Mouse (Mus musculus) Muller cell, postnatal 12 days (primary cell): ENCODE measurements at regions not wholly inside any gene's neighbourhood (a gene's known extent, or its start where the extent isn't known, plus 50 kb on each side); places are given as distances from the start of the nearest gene placed in this dataset.
A peak's percentile ranks its signal among the peaks of the same experiment; 100 is the strongest.

Experiments used
- DNase-seq: peaks from one replicate; pipeline ENCODE4 v3.0.0-alpha.2; 2015; ENCODE audit errors: inconsistent ontology term

GRCm38 (mm10) chr10:56453578-56454069 is 76.5 kb downstream of the Gja1 start:
- no peak for DNase-seq

GRCm38 (mm10) chr10:56455867-56456468 is 78.8 kb downstream of the Gja1 start:
- DNase-seq: no peak

- DNase-seq: peak; percentile 55
Measured at GRCm38 (mm10) chr10:56468537-56468936, 91.4 kb downstream of the Gja1 start.

- DNase-seq: peak; percentile 59
Measured at GRCm38 (mm10) chr10:56468993-56469712, 92.0 kb downstream of the Gja1 start.

DNA sequence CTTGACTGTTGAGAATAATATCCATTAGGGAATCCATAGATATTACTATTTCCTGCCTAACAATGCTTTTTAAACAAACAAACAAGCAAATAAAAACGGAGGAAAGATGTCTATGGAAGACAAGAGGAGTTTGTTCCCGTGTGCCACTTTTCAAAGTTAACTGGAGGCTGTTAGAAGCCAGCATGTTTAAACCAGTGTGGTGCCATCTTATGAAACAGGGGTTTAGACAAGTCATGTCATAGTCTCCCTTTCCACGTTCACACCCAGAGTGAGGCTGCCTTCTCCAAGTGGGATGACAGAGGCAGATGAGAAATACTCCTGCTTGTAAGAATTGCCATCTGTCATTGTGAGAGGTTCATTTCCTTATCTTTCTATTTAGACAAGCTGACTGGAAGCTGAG is 92.8 kb downstream of the Gja1 start:
- no peak for DNase-seq

- DNase-seq: no peak
Measured at GRCm38 (mm10) chr10:56474951-56475350, 97.8 kb downstream of the Gja1 start.

DNA sequence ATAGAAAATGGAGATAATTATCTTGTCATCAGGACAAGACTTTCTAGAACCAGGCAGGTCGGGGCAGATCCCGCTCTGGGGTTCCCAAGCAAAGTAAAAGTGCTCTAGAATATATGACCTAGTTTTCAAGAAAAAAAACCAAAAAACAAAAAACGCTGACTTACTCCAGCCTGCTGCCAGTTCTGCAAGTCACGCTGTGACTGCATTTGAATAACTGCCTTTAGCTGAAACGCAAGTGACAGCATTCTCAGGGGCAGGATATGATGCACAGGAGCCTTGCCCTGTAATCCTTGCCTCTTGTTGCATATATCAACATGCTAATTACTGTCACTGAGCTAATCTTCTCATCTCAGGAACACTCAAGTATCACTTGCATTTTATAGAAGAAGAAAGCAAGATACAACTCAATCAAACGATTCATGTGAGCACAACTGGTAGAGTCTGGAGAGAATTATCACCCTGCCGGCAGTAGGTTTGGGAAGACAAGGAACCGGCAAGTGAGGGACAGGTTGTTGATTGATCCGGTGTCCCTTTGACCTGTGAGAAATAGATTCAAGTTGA is 105.1 kb downstream of the Gja1 start:
- no peak for DNase-seq

DNA sequence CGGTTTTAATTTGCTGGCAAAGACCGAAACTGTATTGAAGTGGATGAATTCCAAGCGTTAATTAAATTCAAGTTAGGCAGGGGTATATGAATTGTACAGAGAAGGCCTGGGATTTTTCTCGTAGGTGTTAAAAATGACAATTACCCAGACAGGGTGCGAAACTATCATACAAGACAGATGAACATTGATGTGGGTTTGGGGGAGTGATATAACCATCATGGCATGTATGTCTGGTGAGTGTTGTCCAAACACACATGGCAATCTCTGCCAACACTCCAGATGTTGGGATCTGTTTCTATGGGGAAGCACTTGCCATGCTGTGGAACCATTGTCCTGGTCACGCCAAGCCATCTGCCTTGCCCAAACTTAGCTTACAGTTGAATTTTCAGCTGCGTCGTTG is 107.8 kb downstream of the Gja1 start:
- no peak for DNase-seq

- DNase-seq: no peak
Measured at GRCm38 (mm10) chr10:56485746-56486145, 108.6 kb downstream of the Gja1 start.

DNA sequence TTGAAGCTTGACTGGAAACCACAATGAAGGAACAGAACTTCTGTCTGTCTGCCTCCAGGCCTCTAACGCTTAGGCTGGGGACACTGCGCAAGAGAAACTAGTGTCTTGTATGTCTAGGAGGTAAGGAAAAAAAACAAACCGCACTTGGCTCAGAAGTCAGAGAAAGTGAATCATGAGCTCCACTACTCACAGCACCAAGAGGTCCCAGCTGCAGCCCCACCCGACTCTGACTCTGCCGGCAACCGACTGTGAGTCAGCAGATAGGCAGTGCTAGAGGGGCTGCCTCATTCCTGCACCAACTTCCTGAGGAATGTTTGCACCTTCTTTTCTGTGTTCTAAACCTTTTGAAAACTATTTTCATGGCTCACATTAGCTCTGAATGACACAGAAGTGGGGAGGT is 109.5 kb downstream of the Gja1 start:
- DNase-seq: peak; percentile 83

DNA sequence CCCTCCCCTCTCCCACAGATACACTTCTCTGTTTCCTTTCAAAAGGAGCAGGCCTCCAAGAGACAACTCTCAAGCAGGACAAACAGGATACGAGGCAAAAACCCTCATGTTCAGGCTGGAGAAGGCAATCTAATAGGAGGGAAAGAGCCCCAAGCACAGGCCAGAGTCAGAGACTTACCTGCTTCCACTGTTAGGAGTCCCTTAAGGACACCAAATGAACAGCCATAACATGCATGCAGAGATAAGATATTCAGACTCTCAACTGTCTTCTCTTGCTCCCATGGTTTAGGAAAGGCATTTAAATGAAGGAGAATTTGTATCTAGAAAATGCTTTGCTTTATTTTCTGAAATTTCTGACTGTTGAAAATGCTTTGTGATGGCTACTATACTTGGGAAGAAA is 116.3 kb downstream of the Gja1 start:
- no peak for DNase-seq

GRCm38 (mm10) chr10:56495352-56495751 is 118.2 kb downstream of the Gja1 start:
- DNase-seq: peak; percentile 73

DNA sequence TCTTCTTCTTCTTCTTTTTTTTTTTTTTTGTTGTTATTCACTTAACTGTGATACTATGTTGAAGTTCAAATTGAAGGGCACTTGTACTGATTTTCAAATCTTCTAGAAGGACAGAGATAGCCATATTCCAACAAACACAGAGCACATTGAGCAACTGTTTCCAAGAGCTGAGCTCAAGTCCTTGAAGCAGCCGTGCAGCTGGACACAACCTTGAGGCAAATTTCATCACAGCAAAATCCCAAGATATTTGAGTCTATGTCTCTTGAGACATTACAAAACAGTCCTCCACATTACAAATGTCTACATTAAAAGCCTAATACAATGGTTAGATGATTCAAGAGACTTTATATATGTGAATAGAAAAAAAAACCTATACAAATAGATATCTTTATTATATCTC is 141.9 kb downstream of the Gja1 start:
- DNase-seq: no peak

- peak; percentile 37 for DNase-seq
Measured at GRCm38 (mm10) chr10:56525791-56526190, 148.7 kb downstream of the Gja1 start.

DNA sequence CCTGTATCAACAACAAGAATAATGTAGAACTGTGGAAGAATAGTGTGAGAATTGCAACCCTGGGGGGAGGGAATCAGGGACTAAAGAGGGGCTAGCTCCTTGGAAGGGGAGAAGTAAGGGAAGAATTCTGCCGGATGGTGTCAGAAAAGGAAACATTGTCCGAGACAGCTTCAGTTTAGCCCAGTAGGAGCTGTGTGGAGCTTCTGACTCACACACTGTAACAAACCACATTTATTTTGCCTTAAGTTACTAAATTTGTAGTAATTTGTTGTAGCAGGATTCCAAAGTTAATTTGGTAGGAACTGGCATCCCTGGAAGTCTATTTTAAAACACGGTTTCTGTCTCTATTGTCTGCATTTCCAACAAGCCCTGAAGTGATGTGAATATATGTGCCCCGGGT is 160.0 kb downstream of the Gja1 start:
- no peak for DNase-seq

DNA sequence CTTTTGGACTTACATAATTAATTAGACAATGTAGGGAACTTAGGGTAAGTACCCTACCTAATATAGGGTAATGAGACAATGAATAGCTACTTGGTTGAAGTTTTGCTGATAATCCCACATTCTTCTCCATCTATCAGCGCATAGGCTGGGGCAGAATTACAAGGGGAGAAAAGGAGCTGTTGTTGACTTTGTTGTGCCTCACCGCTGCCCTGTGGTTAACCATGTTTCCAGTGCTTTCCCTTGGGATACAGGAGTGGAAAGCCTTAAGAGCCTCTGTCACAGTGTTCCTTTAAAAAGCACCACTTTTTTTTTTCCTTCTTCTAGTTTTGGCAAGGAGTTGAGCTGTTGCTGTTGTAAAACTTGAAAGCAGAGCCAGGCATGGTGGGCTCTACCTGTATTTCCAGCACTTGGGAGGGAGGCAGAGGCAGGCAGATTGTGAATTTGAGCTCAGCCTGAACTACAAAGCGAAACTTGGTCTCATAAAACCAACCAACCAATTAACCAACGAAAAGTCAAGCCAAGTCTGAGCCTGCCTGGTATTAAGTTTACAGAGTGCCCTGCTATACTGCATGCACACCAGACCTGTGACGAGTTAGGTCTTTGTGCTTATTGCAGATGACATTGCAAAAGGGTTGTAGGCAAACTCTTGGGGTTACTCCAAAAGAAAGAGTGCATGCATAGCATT is 162.8 kb downstream of the Gja1 start:
- DNase-seq: no peak

- no peak for DNase-seq
Measured at GRCm38 (mm10) chr10:56542106-56542505, 165.0 kb downstream of the Gja1 start.

GRCm38 (mm10) chr10:56545989-56546388 is 168.9 kb downstream of the Gja1 start:
- no peak for DNase-seq

GRCm38 (mm10) chr10:56546824-56547223 is 169.7 kb downstream of the Gja1 start:
- DNase-seq: no peak

DNA sequence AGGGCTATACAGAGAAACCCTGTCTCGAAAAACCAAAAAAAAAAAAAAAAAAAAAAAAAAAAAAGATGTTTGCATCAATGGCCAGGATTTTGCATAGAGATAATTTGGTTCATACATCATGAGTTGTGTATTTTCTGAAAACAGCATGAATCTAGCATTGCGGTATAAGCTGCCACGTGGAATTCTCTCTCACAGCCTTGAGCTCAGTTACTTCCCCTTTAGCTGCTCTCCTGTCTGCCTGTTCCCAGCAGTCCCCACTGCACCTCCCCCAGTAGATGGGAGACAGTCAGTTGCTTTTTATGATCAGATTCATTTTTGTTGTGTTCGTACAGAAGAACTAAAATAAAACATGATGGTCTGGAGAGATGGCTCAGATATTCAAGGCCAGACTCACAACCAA is 170.7 kb downstream of the Gja1 start:
- DNase-seq: no peak

DNA sequence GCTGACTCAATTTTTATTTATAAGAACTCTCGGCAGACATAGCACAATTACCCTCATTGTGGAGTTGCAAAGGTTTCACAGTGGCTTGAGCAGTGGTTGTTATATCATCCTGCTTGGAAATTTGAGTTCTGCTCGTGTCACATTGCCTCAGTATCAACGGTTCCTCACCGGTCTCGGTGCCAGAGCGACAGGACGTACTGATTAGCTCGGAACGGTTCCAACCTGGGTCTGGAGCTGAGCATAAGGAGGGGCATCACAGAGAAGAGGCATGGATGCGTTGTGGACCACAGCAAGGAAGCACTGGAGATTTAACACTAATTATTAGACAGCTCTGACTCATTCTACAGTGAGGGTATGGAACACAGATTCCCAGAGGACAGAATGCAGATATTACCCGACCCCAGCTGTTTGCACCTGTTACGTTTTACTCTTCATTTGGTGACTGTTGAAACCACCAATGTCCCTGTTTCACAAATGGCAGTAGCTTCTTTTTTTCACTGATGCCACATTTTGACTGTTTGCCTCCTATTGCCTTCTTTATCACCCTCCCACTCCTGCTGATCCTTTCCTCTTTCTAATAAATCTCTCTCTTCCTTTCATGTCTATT is 189.8 kb downstream of the Gja1 start:
- DNase-seq: no peak

DNA sequence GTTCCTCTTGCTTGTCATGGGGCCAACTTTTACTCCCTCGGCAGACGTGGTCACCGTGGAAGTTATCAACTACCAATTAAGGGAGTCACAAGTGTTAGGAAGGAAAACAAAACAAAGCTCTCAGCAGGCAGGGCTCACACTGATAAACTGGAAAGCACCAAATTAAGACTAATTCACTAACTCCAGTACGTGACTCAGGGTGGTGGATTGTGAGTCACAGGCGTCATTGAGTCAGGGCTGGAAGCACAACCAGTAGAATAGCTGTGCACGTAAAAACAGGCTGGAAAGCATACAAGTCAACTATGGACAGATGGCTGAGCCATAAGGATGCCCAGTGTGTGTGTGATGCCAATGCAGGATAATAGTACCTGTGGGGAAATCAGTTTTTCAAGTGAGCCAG is 204.9 kb downstream of the Gja1 start:
- DNase-seq: peak; percentile 62
